Mouse (Mus musculus) stomach, postnatal 0 days (tissue): Measurements from ENCODE around the gene Mknk1. TPM values are rescaled to one million over a fixed set of nuclear protein-coding genes. Genes with fewer than 3 reads are reported as not detected.

Experiments used
- ATAC-seq: fragments of 200-750 bp; cut with Nextera tagmentation; 2 replicates; pipeline ENCODE4 v1.8.0; 2017; ENCODE audit not compliant: low FRiP score, low TSS enrichment
- DNase-seq: peaks from one replicate; pipeline ENCODE4 v3.0.0-alpha.2; 2016; ENCODE audit warnings: low spot score
- H3K27ac ChIP-seq: fragments of 300-500 bp; sonication (generic); replicated peaks from 2 replicates; pipeline ENCODE4 v1.5.1; 2014; ENCODE audit warnings: mild to moderate bottlenecking, control low read depth
- H3K27me3 ChIP-seq: fragments of 300-500 bp; sonication (generic); 2 replicates; pipeline ENCODE4 v1.6.1; 2014; ENCODE audit warnings: low read length; ENCODE audit not compliant: control insufficient read depth, insufficient read depth
- H3K36me3 ChIP-seq: fragments of 300-500 bp; sonication (generic); 2 replicates; pipeline ENCODE4 v1.6.1; 2014; ENCODE audit warnings: low read length, mixed read lengths; ENCODE audit not compliant: control insufficient read depth, insufficient read depth
- H3K4me1 ChIP-seq: fragments of 300-500 bp; sonication (generic); replicated peaks from 2 replicates; pipeline ENCODE4 v1.6.1; 2014; ENCODE audit warnings: antibody characterized with exemption; ENCODE audit not compliant: control insufficient read depth, insufficient read depth
- H3K4me2 ChIP-seq: fragments of 300-500 bp; sonication (generic); replicated peaks from 2 replicates; pipeline ENCODE4 v1.6.1; 2014; ENCODE audit warnings: low read depth, mild to moderate bottlenecking, control low read depth, moderate library complexity
- H3K4me3 ChIP-seq: fragments of 300-500 bp; sonication (generic); 2 replicates; pipeline ENCODE4 v1.5.1; 2014; ENCODE audit warnings: low read depth, low read length, control low read depth
- H3K9ac ChIP-seq: fragments of 300-500 bp; sonication (generic); 2 replicates; pipeline ENCODE4 v1.6.1; 2014; ENCODE audit warnings: mild to moderate bottlenecking, low read length, control low read depth, mixed read lengths
- H3K9me3 ChIP-seq: fragments of 300-500 bp; sonication (generic); 2 replicates; pipeline ENCODE4 v1.6.1; 2016; ENCODE audit warnings: low read length; ENCODE audit not compliant: control insufficient read depth
- CTCF ChIP-seq: IDR thresholded peaks from 2 replicates; pipeline ENCODE4 v1.5.1; 2016; ENCODE audit warnings: antibody characterized with exemption, low read depth, mild to moderate bottlenecking, moderate library complexity
- EP300 ChIP-seq: optimal IDR thresholded peaks from 2 replicates; pipeline ENCODE3; 2016; ENCODE audit warnings: antibody characterized with exemption
- WGBS: fragments of 180-500 bp; shearing (Covaris S2); extraction: QIAGEN DNeasy Blood & Tissue Kit; methylation state at CpG from one replicate; pipeline ENCODE4 v1.1.7; 2014; 5-methylcytosine and 5-hydroxymethylcytosine counted together
- polyA plus RNA-seq: library from polyadenylated mRNA; unstranded; fragments of >200 nt; fragmentation: Nextera tagmentation; extraction: Ambion mirVana; gene quantifications from 2 replicates; pipeline ENCODE4 v1.2.1, GENCODE M21; 2015

The Mknk1 gene
- polyA plus RNA-seq, 1 experiment from 2014 or later = 11.6 TPM

DNA sequence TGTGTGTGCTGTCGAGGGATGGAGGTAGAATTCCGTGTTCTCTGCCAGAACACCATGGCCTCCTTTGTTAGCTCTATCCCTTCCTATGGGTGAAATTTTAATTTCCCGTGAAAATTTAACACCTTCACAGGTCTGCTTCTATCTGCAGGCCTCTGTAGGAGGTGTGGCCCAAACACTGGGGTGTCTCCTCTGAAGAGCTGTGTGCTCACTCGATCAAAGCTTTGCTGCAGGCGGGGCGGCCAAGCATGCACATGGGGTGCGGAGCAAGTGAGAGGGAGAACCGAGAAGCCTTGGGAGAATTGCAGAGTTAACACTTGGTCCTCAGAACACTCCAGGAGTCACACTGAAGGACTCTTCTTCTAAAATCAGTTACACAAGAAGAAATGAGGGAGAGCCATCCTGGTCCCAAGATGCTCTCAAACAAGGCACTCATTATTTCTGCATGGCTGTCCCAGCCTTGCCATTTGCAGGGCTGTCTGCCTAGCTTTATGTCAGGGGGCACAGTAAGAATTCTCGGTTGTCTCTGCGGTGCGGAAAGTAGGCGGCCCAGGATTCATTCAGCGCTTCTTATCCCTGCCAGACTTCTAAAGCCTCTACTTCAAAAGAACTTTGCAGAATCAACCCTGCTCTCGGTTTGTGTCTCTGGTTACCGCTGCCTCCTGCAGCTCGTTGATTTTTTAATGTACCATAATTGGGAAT, 30.7 kb downstream of the Mknk1 start:
- H3K4me2 ChIP-seq = no peak overlapping the region
- no peak for DNase-seq
- H3K27ac ChIP-seq = no peak overlapping the region
- H3K9ac ChIP-seq = no peak overlapping the region
- TF ChIP-seq EP300 (no peak), CTCF (no peak)
- no peak for ATAC-seq
- 54% methylated on average over 16 of the region's 16 CpGs for WGBS
- H3K27me3 ChIP-seq = no peaks in the 10 kb centered on the region
- no peak overlapping the region for H3K4me3 ChIP-seq
- peaks cover 7% of the 10 kb centered on the region for H3K36me3 ChIP-seq
- no peaks in the 10 kb centered on the region for H3K4me1 ChIP-seq
- H3K9me3 ChIP-seq = no peaks in the 10 kb centered on the region

DNA sequence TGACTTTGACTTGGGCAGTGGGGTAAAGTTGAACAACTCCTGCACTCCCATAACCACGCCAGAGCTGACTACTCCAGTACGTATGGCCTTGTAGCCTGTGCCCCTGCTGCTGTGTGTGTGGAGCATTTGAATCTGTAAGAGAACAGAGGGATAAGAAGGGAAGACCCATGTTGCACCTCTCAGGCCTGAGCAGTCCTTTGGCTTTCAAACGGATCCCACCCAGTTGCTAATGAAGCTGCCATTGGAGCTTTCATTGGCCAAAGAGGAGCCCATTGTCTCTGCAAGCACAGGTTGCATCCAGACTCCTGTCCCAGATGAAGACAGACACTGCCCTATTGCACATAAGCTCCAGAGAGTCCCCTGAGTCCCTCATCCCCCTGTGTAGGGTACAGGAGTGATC, 34.2 kb downstream of the Mknk1 start:
- Histone ChIP-seq H3K27me3 (no peaks in the 10 kb centered on the region), H3K9me3 (no peaks in the 10 kb centered on the region), H3K36me3 (peaks cover 10% of the 10 kb centered on the region), H3K4me1 (no peaks in the 10 kb centered on the region), H3K4me3 (no peak overlapping the region), H3K9ac (no peak overlapping the region), H3K27ac (no peak overlapping the region), H3K4me2 (no peak overlapping the region)
- ATAC-seq = no peak
- TF ChIP-seq CTCF (no peak), EP300 (no peak)
- DNase-seq = no peak
- WGBS = 90% methylated on average over 3 of the region's 3 CpGs

DNA sequence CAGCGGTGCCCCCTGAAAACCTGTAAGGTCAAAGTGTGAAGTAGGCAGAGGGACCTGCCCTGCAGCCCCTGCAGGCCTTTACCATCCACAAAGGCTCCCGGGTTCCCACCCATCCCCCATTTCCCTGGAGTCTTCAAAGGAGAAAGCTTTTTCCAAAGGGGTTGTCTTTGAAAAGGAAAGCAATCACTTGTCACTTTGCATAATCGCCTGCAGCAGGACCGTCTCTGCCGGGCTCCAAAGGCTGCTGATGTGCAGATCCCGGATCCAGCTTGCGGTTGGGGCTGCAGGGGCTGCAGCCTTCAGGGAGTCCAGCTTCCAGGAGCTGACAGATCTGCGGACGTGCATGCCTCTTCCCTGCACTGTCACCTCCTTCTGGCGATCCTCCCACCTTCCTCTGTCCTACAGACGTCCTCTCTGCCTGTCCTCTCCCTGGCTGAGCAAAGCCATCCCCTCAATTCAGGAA, 39.2 kb downstream of the Mknk1 start:
- 14% methylated on average over 11 of the region's 11 CpGs for WGBS
- no peak overlapping the region for H3K4me2 ChIP-seq

DNA sequence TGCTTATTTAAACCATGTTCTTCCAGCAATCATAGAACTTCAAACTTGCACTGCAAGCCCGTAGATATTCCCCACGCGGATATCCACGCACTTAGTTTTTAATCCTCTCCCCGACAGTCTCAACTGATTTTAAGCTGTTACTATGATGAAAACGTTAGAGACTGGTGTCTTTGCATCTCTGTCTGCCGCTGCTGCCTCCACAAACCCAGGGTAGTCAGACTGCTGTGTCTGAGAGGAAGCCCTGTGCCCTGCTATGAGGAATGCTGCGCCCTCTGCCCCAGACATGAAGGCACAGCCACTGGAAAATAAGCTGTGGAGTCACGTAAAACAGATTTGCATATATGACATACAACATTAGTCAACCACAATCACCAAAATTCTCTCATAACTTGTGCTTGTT, 39.8 kb downstream of the Mknk1 start:
- H3K9ac ChIP-seq = no peak overlapping the region
- H3K4me2 ChIP-seq = no peak overlapping the region
- ATAC-seq = no peak
- H3K4me3 ChIP-seq = no peak overlapping the region
- no peaks in the 10 kb centered on the region for H3K9me3 ChIP-seq
- TF ChIP-seq EP300 (no peak), CTCF (no peak)
- no peaks in the 10 kb centered on the region for H3K27me3 ChIP-seq
- H3K4me1 ChIP-seq = no peaks in the 10 kb centered on the region
- H3K36me3 ChIP-seq = peaks cover 5% of the 10 kb centered on the region; the same call in 1 of the 2 replicates
- no peak for DNase-seq
- H3K27ac ChIP-seq = no peak overlapping the region
- WGBS = 52% methylated on average over 9 of the region's 9 CpGs

More for the DNA sequence above, 39.2 kb downstream of the Mknk1 start:
- Histone ChIP-seq H3K27ac (no peak overlapping the region), H3K9ac (no peak overlapping the region), H3K4me1 (no peaks in the 10 kb centered on the region), H3K4me3 (no peak overlapping the region), H3K36me3 (peaks cover 5% of the 10 kb centered on the region; the same call in 1 of the 2 replicates), H3K27me3 (no peaks in the 10 kb centered on the region), H3K9me3 (no peaks in the 10 kb centered on the region)
- DNase-seq (no peak), ATAC-seq (no peak)
- TF ChIP-seq CTCF = no peak

DNA sequence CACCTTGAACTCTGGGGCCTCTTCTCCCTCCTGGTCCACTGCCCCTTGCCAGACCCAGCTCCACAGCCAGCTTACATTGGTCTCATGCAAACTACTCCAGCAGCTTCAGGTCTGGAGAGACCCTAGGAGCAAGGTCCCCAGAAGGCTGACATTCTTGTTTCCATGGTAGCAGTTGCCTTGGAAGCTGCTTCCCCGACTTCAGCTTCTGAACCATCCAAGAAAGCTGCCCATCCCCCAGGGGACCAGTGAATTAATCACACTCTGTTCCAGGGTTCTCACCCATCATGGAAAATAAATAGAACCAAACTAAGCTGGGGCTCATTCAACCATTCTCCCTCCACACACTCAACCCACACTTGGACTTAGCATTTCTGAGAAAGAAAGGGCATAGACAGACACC, 42.2 kb downstream of the Mknk1 start:
- H3K4me2 ChIP-seq = no peak overlapping the region
- H3K36me3 ChIP-seq = peaks cover 3% of the 10 kb centered on the region; the same call in 1 of the 2 replicates
- no peaks in the 10 kb centered on the region for H3K9me3 ChIP-seq
- WGBS = 13% methylated on average over 1 of the region's 1 CpGs
- no peak overlapping the region for H3K4me3 ChIP-seq
- H3K27me3 ChIP-seq = no peaks in the 10 kb centered on the region
- no peak for TF ChIP-seq EP300
- no peak for TF ChIP-seq CTCF
- H3K9ac ChIP-seq = no peak overlapping the region
- DNase-seq (no peak), ATAC-seq (no peak)
- H3K27ac ChIP-seq = no peak overlapping the region
- H3K4me1 ChIP-seq = no peaks in the 10 kb centered on the region

DNA sequence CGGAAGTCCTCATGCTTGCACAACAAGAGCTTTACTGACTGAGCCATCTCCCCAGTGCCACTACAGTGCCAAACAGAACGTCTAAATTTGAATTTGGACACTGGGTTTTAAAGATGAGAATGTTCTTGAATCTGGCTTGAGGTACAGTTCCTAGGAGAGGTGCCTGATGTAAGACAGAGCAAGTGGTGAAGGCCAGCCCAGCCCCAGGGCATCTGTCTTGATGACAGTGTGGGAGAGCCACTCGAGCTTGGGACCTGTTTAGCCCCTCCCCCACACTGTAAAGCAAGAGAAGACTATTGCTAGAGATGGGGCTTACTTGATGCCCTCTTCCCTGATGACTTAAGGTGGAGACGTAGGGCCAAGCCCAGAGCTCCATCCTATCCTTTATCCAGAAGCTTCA, 43.2 kb downstream of the Mknk1 start:
- no peaks in the 10 kb centered on the region; the same call in 1 of the 2 replicates for H3K36me3 ChIP-seq
- TF ChIP-seq EP300 (no peak), CTCF (no peak)
- 45% methylated on average over 4 of the region's 4 CpGs for whole genome bisulfite sequencing
- H3K4me1 ChIP-seq = no peaks in the 10 kb centered on the region
- H3K27me3 ChIP-seq = no peaks in the 10 kb centered on the region
- DNase-seq (no peak), ATAC-seq (no peak)
- no peak overlapping the region for H3K4me3 ChIP-seq
- no peak overlapping the region for H3K27ac ChIP-seq
- no peaks in the 10 kb centered on the region for H3K9me3 ChIP-seq
- H3K4me2 ChIP-seq = no peak overlapping the region
- H3K9ac ChIP-seq = no peak overlapping the region
